Mouse (Mus musculus) left cerebral cortex, postnatal 36 days (tissue): ENCODE measurements around the gene Gpr82. TPM values are rescaled to one million over a fixed set of nuclear protein-coding genes. Genes with fewer than 3 reads are reported as not detected.

ENCODE experiments used
- DNase-seq, 2 experiments: peaks; one replicate each; pipeline ENCODE4 v3.0.0; 2021 to 2022; ENCODE audit warnings: low spot score in 2 of 2, mixed read lengths in 1 of 2
- intact Hi-C: fragments of 180-260 bp; cut with DNase I; formaldehyde crosslinking; loops from one replicate; pipeline ENCODE4 v1.15.1; 2025
- microRNA-seq: library from miRNA; unstranded; fragments of <30 nt; microRNA quantifications from one replicate; pipeline ENCODE4 v1.2.0, GENCODE M21; 2022
- total RNA-seq, 2 experiments: library from RNA; stranded (reverse); gene quantifications; 2 replicates each; pipeline ENCODE4 v1.2.3; 2021

Gpr82 gene
- total RNA-seq, 2 experiments from 2014 or later, result not detected

GRCm38 (mm10) chrX:13681748-13682147, 20.6 kb downstream of the Gpr82 start:
- DNase-seq, result no peak
- intact Hi-C loops, result no loop called here

GRCm38 (mm10) chrX:13686589-13686988, 25.4 kb downstream of the Gpr82 start:
- intact Hi-C loops, result no loop called here
- DNase-seq, result no peak

- intact Hi-C loops, result no loop called here
- peak in 1 of 2 experiments; percentile 15 for DNase-seq
Measured at GRCm38 (mm10) chrX:13688356-13688755, 27.2 kb downstream of the Gpr82 start.

- no peak for DNase-seq
- intact Hi-C loops, result no loop called here
Measured at GRCm38 (mm10) chrX:13691865-13692264, 30.7 kb downstream of the Gpr82 start.

- intact Hi-C loops, result no loop called here
- DNase-seq, result no peak
Measured at GRCm38 (mm10) chrX:13700681-13701080, 39.5 kb downstream of the Gpr82 start.

- intact Hi-C loops, result no loop called here
- no peak for DNase-seq
Measured at GRCm38 (mm10) chrX:13705051-13705450, 43.9 kb downstream of the Gpr82 start.

GRCm38 (mm10) chrX:13710174-13710573, 49.0 kb downstream of the Gpr82 start:
- intact Hi-C loops, result loop anchor here (5.0 kb wide), 1 partner anchor 137 kb away; no protein-coding TSS in a partner anchor
- peak; percentile 19 to 35 for DNase-seq

Small RNA genes lying within 50 kb of the gene (microRNA-seq; reads per million reads assigned to microRNA genes)
- gene Gm25246, result not detected

Other genes with a start within 250 kb of the Gpr82 start
- under 1 TPM; 0.17 to 0.61 TPM for gene Nyx, start 195.3 kb upstream of the Gpr82 start, total RNA-seq
- gene Gpr34, start 29.3 kb upstream of the Gpr82 start, total RNA-seq, result 10 to 100 TPM in 1 of 2 experiments, 1 to 10 TPM in 1; 9.6 to 15.2 TPM
- 100 to 1,000 TPM; 113 to 135 TPM for gene Cask, start 190.0 kb downstream of the Gpr82 start, total RNA-seq